Mouse (Mus musculus) left cerebral cortex, adult 11 months (tissue): ENCODE data around the gene Gata2.

Source experiments
- DNase-seq: peaks from one replicate; pipeline ENCODE4 v3.0.0; 2022; ENCODE audit warnings: low spot score

Gene Gata2

DNA sequence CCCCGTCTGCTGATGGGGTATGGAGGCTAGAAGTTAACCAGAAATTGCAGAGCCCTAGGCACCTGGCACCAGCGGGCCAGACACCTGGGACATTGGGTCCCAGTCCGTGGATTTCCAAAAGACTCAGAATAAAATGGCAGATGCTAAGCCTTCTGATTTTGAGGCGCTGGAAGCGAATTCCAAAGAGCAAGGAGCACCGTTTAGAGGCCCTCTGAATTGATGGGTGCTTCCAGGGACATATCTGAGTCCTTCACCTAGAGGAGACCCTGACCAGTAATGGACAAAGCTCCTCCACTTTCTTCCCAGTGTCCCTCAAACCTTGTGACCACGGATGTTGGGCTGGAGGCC is 1.3 kb downstream of the Gata2 start:
- no peak for DNase-seq

DNA sequence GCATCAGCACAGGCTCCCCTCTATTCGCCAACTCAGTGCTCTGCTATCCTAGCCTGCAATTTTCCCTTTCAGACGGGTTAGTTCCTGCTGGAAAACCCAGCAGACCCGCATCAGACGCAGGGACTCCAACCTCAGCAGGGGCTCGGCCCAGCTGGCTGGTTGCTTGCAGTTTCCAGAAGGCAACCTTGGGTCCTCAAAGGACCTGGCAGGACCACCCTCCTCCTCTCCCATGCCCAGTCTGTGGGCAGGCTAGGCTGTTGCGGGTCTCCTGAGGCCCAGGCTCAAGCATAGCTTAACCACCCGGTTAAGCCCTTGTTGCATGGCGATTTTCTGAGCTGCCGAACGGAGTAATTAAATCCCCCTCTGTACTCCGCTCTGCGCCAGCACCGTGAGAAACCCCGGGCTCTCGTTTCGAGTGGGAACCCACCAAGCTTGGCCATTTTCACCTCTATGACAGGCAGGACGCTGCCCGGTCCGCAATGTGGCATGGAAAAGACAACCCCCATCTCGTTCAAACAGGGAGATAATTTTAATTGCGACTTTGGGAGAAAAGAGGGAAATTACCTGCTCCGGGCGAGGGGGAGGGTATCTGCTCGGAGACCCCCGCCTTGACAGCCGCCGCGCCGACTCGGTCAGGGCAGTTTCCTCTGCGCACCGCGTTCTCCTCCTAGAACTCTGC is 2.5 kb downstream of the Gata2 start:
- no peak for DNase-seq

DNA sequence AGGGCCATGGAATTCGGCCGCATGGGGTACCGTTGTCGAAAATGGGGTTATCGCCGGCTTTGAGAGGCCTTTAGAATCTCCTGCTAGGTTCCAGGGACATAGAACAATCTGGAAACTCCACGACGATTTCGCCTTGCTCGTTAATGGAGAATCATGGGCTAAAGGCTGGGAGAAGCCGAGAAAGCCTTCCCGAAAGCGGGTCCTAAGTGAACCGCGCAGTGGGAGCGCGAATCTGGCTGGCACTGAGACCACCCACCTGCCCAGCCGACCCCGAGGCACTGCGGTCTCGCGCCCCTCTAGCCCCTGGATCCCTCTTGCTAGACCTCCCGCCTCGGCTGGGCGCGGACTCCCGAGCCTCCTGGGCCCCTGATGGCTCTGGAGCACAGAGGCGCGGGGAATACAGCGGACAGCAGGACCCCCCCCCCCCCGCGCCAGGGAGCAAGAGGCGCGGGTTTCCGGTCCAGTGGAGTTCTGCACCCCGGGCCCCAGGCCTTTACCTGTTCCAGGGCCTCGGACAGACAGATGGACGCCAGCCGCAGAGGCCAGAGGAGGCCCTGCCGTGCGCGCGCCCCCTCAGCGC is 3.1 kb downstream of the Gata2 start:
- DNase-seq: no peak

DNA sequence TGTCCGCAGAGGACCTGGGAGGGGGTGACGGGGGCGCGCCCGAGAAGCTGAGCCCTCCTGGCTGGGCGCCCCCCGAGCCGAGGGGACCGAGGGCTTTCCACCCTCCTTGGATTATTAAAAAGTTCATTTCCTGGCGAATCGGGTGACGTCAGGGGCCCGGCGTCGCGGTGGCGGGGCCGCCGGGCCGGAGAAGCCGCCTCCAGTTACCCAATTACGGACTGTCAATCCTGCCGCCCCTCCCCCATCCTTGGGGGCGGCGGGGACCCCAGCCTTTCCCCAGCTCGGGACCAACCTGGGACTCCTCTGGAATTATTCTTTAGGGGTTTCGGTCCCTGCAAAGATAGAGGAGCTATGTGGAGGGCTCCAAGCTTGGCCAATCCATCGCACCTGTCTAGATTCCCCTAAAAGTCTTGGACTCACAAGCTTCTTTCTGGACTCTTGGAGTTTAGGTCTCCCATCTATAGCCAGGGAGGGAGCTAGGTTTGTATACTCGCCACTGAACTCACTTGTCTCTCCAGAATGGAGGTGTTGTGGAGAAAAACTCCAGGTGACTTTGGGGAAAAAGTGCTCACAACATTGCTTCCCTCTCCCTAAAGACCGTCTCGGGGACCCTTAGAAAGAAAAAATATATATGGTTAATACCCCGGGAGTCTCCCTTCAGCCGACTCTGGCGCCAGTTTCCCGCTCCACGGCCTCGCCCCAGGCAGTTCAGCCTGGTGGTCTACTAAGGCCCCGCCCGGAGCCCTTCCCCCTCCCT is 3.8 kb downstream of the Gata2 start:
- no peak for DNase-seq

DNA sequence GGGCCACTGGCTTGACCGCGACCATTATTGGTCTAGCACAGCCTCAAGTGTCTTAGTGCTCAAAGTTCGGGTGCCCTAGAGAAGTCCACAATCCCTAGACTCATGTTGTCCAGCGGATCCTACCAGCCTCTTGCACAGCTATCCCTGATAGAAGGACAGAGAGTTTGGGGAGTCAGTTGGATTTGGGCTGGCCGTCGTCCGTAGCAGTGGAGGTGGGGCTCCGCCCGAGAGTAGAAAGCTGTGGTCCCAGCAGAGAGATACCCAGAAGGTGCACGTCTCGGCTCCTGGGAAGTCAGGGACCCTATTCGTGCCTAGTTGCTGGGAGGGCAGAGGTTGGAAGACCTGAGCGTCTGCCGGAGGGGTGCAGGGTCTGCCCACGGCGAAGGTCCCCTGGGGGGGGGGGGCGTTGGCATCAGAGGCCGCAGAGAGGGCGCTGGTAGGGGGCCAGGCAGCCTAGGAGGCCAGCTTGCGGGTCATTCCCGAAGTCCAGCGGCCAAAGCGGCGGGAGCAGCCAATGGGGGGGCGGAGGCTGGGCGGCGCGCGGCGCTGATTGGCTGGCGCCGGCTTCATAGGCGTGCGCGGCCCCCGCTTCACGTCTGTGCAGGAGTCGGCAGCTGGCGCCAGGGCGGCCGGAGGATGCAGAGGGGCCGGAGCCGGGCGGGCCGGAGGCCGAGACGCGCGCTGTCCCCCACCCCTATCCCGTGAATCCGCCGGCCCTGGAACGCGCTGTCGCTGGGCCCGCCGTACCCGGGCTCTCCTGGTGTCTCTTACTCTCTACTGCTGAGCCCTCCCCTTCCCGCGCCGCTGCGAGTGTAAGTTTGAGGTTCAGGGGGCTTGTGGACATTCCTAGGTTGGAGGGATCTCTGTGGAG is 4.6 kb downstream of the Gata2 start:
- no peak for DNase-seq

DNA sequence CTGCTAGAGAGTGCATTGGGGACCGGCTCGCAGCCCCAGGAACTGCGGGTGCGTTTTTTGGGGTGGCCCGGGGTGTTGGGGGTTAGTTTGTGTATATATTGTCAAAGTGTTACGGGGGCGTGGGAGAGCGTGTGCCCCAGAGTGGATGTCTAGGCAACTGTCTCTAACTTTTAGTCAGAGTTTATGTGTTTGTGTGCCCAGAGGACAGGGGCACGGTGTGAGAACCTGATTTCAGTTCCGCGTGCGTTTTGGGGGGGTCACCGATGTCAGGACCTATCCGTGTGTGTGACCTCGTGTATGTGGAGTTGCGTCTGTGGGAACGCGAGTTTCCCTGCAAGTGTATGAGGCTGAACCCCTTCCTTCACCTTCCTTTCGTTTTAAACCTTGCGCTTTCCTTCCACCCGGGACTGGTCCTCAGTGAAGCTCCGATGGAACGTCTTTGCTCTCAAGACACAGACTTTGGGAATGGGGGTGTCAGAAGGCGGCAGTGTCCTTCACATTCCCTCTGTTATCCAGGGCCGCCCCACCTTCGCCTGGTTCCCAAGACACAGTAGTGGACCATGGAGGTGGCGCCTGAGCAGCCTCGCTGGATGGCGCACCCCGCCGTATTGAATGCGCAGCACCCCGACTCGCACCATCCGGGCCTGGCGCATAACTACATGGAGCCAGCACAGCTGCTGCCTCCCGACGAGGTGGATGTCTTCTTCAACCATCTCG is 5.5 kb downstream of the Gata2 start:
- no peak for DNase-seq

DNA sequence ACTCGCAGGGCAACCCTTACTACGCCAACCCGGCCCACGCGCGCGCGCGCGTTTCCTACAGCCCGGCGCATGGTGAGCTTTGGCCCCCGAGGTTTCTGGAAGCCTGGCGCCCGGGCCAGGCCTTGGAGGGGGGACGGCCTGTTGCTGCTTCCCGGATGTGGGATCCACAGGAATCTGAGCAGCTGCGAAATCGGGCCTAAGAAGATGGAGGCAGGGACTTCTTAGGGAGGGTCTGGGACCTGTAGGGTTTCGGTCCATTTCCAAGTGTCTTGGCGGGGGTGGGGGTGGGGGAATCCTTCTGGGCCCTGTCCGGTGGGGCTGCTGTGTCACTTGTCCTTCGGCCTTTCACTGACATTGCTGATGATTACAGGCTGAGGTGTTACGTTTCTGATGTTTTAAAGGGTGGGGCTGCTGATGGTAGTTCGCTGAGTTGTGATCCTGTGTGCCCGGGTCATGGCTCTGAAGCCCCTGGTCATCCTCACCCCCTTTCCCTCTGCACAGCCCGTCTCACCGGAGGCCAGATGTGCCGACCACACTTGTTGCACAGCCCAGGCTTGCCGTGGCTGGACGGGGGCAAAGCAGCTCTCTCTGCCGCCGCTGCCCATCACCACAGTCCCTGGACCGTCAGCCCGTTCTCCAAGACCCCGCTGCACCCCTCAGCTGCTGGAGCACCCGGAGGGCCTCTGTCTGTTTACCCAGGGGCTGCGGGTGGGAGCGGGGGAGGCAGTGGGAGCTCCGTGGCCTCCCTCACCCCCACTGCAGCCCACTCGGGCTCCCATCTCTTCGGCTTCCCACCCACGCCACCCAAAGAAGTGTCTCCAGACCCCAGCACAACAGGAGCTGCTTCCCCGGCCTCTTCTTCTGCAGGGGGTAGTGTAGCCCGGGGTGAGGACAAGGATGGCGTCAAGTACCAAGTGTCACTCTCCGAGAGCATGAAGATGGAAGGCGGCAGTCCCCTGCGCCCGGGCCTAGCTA is 6.3 kb downstream of the Gata2 start:
- DNase-seq: no peak

DNA sequence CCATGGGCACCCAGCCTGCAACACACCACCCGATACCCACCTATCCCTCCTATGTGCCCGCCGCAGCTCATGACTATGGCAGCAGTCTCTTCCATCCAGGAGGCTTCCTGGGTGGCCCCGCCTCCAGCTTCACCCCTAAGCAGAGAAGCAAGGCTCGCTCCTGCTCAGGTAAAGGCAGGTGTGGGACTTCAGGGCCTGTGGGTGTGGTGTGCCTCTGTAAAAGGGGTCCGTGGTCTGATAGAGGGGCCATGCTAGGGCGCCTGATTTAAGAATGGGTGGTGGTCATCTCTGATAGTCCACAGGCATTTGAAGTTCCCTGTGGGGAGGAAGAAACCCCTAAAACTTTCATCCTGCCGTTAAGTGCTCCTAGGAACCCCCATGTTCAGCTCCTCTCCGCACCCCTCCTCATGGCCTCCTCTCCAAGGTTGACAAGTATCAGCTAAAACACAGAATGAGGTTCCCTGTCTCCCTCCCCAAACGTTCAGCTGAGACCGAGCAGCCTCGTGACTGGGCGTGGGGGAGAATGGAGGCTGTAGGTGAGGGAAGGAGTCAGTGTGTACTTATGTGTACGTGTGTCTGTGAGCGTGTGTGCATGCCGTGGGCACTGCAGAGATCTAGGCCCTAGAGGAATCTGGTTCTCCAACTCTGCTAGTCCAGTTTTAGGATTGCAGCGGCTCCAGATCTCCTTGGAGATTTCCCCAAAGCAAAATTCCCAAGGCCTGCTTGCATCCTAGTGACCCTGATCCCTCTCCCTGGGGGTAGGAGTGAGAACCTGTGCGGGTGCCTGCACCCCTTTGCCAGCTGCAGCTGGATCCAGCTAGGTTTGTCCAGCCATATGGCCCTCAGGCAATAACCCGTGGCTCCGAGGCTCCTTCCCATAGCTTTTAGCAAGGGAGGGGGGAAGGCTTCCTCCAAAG is 7.3 kb downstream of the Gata2 start:
- no peak for DNase-seq

DNA sequence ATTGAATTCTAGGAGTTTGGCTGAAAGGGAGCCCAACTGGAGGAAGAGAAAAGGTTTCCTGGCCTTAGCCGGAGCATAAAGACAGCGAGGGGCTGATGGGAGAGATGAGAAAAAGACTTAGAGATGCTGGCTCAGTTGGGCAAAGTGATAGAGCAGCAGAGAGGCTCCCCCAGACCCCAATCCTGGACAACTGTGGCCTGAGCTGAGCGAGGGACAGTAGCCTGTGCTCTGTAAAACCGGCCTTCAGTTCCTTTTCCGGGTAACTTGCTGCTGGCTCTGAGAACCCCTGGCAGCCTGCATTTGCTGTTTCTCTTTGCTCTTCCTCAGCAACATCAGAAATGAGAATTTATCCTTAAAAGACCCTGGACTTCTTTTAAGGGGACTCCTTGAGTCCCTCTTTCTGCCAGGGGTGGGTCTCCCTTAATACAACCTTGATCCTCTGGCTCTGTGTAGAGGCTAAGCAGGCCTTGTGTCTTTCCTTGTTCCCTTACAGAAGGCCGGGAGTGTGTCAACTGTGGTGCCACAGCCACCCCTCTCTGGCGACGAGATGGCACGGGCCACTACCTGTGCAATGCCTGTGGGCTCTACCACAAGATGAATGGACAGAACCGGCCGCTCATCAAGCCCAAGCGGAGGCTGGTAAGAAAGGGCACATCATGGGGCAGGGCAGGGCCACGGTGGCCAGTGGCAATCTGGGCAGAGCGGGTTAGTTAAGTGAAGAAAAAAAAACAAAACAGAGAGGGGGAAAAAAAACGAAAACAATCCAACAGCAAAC is 8.4 kb downstream of the Gata2 start:
- DNase-seq: no peak

DNA sequence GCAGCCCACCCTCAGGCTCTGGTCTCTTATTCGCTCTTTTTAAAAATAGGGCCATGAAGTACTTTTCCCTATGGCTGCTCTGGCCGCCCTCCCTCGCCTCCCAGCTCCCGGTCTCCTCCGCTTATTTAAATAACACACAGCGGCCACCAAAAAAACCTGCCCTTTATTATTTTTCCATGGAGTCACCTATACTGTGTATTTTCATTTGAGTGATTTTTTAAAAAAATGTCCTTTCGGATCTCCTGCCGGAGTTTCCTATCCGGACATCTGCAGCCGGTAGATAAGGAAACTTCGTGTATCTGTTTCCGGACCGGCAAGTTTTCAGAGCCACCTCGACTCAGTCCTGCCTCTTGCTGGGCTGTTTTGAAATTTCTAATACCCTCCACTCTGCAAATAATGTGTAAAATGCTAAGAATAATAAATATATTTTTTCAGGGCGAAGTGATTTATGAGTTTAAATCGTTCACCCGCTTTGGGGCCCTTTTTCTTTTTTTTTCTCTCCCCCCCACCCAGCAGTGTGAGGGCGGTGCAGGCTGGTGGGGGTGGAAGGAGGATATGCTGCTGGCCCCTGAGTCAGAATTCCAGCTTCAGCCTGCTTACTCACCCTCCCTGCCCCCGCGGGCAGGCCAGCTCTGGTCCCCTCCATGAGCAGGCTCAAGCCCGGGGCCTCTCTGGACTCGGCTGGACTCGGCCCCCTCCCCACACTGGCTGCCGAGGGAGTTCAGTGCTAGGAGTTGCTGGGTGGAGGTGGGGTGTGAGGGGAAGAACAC is 9.4 kb downstream of the Gata2 start:
- no peak for DNase-seq

DNA sequence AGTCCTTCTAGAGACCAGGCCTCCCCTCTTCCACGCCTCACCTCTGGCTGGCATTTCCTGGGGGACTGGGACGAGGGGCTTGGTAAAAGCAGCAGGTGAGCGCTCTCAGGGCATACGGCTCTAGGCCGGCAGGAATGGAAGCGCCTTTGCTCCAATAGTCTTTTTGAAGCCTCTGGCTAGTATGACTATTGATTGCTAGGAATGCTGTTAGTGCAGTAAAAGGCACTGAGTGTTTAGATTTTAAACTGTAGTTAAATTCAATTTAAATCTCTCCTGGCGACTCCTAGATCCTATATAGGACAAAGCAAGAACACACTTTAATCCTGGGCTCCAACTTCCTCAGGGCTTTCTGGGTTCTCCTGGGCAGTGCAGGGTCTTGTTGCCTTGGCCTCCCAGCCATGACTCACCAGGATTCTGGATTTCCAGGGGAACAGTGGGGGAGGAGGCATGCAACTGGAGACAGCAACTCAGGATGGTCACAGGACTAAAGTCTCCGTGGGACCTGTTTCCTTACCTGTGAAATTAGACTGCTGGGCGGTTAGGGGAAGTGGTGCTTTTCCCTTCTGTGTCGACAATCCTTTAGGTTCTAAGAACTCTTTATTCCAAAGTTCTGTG is 10.2 kb downstream of the Gata2 start:
- DNase-seq: no peak

DNA sequence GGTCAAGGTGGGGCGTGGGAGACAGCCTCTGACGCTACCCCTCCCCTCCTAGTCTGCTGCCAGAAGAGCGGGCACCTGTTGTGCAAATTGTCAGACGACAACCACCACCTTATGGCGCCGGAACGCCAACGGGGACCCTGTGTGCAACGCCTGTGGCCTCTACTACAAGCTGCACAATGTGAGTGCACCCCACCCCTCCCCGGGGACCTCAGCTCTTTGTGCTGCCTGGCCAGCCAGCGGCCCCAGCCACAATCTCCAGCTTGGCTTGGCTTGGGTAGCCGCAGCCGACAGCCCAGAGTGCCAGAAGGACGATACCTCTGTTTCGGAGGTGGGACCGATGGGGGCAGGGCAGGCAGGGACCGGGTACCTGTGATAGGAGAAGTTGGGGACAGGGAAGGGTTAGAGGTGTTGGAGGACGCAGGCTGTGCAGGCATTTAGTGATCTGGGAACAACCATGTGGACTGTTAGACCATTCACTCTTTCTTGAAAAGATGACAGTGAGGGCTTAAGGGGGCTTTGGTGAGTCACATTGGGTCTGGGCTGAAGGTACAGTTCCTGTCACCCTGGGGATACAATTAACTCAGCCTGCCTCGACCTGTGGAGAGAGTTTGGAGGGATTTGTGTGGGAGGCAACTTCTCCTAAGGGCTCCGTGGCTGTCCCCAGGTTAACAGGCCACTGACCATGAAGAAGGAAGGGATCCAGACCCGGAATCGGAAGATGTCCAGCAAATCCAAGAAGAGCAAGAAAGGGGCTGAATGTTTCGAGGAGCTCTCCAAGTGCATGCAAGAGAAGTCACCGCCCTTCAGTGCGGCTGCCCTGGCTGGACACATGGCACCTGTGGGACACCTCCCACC is 11.1 kb downstream of the Gata2 start:
- DNase-seq: no peak

DNA sequence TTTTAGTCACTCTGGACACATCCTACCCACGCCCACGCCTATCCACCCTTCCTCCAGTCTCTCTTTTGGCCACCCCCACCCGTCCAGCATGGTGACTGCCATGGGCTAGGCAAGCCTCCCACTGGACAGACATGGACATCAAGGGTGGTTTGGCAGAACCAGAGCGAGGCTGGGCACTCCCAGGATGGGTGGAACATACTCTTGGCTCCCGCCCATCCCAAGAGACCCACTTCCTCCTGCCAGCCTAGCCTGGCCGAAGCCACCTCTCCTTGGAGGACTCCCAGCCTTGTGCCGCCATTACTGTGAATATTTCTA is 11.7 kb downstream of the Gata2 start:
- no peak for DNase-seq

DNA sequence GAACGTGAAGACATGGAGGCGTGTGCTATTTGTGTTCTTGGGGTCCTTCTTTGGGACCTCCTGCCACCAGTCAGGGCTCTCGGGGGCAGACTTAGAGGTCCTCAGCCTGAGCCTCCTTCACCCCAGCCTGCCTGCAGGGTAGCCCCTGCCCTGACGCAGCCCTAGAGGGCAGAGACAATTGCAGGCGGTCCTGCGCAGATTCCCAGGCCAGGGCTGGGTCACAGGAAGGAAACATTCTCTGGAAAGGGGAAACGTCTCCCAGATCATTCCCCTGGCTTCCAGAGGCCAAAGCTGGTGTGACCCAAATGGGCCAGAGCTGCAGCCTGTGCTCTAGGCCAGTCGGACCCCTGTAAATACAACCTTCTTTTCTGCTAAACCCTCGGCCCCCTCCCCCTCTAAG is 12.2 kb downstream of the Gata2 start:
- DNase-seq: no peak

DNA sequence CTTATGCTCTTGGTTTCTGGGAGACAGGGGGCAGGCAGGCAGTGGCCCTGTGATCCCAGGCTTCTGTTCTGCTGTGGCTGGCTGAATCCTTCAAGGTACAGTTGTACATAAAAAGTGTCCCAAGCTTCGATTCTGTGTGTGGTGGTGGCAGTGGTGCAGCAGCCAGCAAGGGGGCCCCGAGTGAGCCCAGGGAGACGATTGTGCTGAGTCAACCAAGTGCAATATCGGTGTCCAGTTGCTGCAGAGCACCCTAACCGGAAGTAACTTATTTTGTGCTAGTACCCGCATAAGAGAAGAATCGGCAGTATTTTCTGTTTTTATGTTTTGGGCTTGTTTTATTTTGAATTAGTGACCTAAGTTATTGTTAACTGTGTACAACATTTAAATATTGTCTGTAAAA is 12.9 kb downstream of the Gata2 start:
- no peak for DNase-seq

DNA sequence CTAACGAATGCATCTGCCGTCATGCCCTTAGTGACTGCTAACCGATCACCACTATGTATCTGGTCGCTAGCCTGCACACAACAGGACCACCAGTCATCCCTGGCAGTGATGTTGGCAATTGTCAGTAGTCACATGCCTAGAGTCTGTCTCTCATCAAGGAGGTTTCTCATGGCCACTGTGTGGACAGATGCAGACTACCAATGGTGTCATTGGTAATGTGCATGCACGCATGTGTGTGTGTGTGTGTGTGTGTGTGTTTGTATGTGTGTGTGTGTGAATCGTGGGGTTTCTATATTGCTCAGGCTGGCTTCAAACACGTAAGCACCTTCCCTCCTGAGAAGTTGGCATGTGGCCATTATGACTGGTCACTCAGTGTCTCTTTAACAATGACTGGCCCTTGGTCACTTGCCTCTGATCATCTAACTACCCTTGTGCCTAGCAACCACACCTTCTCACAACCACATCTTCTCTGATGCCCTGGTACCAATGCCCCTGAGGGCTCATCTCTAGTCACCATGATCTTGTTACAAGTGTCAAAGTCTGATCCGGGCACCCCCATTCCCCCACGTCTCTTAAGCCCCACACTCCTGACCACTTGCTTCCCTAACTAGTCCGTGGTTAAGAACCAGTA is 13.8 kb downstream of the Gata2 start:
- DNase-seq: no peak
